Mouse (Mus musculus) adipocyte (in vitro differentiated cells): ENCODE measurements at regions not wholly inside any gene's neighbourhood (a gene's known extent, or its start where the extent isn't known, plus 50 kb on each side); places are given as distances from the start of the nearest gene placed in this dataset.
A peak's percentile ranks its signal among the peaks of the same experiment; 100 is the strongest.

Experiments used
- DNase-seq: peaks from one replicate; pipeline ENCODE4 v3.0.0-alpha.2; 2016; ENCODE audit warnings: low spot score

GRCm38 (mm10) chr12:107658241-107658640 is 169.8 kb downstream of the 3110018I06Rik start:
- DNase-seq: no peak

- DNase-seq: no peak
Measured at GRCm38 (mm10) chr12:107658821-107659220, 170.4 kb downstream of the 3110018I06Rik start.

GRCm38 (mm10) chr12:107662624-107663023 is 174.2 kb downstream of the 3110018I06Rik start:
- DNase-seq: no peak

GRCm38 (mm10) chr12:107667836-107668235 is 179.4 kb downstream of the 3110018I06Rik start:
- no peak for DNase-seq

- no peak for DNase-seq
Measured at GRCm38 (mm10) chr12:107669046-107669445, 180.6 kb downstream of the 3110018I06Rik start.

GRCm38 (mm10) chr12:107669450-107669849 is 181.0 kb downstream of the 3110018I06Rik start:
- no peak for DNase-seq

- peak; percentile 47 for DNase-seq
Measured at GRCm38 (mm10) chr12:107669910-107670309, 181.5 kb downstream of the 3110018I06Rik start.

- DNase-seq: no peak
Measured at GRCm38 (mm10) chr12:107677076-107677475, 188.6 kb downstream of the 3110018I06Rik start.

- no peak for DNase-seq
Measured at GRCm38 (mm10) chr12:107687447-107687846, 199.0 kb downstream of the 3110018I06Rik start.

GRCm38 (mm10) chr12:107689418-107689817 is 201.0 kb downstream of the 3110018I06Rik start:
- no peak for DNase-seq

GRCm38 (mm10) chr12:107690061-107690460 is 201.6 kb downstream of the 3110018I06Rik start:
- peak; percentile 41 for DNase-seq

- DNase-seq: no peak
Measured at GRCm38 (mm10) chr12:107693693-107694092, 205.3 kb downstream of the 3110018I06Rik start.

GRCm38 (mm10) chr12:107695014-107695413 is 206.6 kb downstream of the 3110018I06Rik start:
- DNase-seq: no peak

- no peak for DNase-seq
Measured at GRCm38 (mm10) chr12:107695438-107696267, 207.2 kb downstream of the 3110018I06Rik start.

GRCm38 (mm10) chr12:107700317-107700716 is 211.9 kb downstream of the 3110018I06Rik start:
- no peak for DNase-seq

- no peak for DNase-seq
Measured at GRCm38 (mm10) chr12:107700868-107701597, 212.6 kb downstream of the 3110018I06Rik start.

- DNase-seq: no peak
Measured at GRCm38 (mm10) chr12:107708812-107709211, 220.4 kb downstream of the 3110018I06Rik start.

GRCm38 (mm10) chr12:107711017-107711416 is 222.6 kb downstream of the 3110018I06Rik start:
- no peak for DNase-seq

GRCm38 (mm10) chr12:107711675-107712074 is 223.2 kb downstream of the 3110018I06Rik start:
- DNase-seq: no peak

GRCm38 (mm10) chr12:107713191-107713590 is 224.8 kb downstream of the 3110018I06Rik start:
- DNase-seq: no peak

- DNase-seq: no peak
Measured at GRCm38 (mm10) chr12:107714846-107715245, 226.4 kb downstream of the 3110018I06Rik start.

GRCm38 (mm10) chr12:107715871-107716270 is 227.4 kb downstream of the 3110018I06Rik start:
- peak; percentile 5 for DNase-seq

GRCm38 (mm10) chr12:107720941-107721340 is 232.5 kb downstream of the 3110018I06Rik start:
- no peak for DNase-seq
